Mouse (Mus musculus) embryo, embryonic 10.5 days (tissue): ENCODE data around the gene Tenm3.

Experiments
- DNase-seq: peaks from one replicate; pipeline ENCODE4 v3.0.0-alpha.2; 2015; ENCODE audit warnings: low spot score

Gene Tenm3

GRCm38 (mm10) chr8:48740951-48741350 is 102.8 kb downstream of the Tenm3 start:
- no peak for DNase-seq

- DNase-seq: no peak
Measured at GRCm38 (mm10) chr8:48740147-48740881, 103.4 kb downstream of the Tenm3 start.

DNA sequence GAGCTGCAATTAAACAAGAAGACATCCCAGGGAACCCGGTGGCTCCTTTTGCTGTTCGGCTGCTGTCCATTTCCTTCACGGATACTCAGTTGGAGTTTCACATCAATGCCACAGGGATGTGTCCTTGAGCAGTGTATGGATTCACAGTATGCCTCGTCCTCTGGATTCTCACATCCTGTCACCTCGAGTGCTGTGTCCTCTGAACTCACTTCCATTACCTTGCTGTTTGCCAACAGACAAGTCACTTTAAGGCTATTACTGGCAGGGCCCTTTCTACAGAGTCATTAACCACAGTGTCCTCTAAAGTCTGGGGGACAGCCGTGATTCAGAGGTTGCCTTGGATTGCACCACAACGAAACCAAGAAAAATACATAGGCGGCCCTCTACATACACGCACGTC is 110.0 kb downstream of the Tenm3 start:
- no peak for DNase-seq

- DNase-seq: no peak
Measured at GRCm38 (mm10) chr8:48733057-48733456, 110.7 kb downstream of the Tenm3 start.

DNA sequence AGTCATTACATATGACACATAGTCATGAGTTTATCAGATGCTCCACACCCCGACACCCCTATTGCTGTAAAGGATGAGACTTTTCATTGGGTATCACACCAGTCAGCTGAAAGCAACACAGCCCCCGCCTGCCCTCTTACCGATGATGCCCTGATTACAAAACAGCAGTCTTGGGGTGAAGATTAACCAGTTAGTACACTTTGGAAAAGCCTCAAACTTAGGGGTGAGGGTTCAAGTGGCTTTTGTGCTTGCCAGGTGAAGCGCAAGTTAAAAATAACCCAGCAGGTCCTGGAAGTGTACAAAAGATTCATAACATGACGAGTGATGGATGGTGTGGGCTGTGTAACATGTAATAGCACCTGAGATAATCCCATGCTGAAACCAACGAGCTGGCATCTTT is 113.0 kb downstream of the Tenm3 start:
- DNase-seq: no peak

DNA sequence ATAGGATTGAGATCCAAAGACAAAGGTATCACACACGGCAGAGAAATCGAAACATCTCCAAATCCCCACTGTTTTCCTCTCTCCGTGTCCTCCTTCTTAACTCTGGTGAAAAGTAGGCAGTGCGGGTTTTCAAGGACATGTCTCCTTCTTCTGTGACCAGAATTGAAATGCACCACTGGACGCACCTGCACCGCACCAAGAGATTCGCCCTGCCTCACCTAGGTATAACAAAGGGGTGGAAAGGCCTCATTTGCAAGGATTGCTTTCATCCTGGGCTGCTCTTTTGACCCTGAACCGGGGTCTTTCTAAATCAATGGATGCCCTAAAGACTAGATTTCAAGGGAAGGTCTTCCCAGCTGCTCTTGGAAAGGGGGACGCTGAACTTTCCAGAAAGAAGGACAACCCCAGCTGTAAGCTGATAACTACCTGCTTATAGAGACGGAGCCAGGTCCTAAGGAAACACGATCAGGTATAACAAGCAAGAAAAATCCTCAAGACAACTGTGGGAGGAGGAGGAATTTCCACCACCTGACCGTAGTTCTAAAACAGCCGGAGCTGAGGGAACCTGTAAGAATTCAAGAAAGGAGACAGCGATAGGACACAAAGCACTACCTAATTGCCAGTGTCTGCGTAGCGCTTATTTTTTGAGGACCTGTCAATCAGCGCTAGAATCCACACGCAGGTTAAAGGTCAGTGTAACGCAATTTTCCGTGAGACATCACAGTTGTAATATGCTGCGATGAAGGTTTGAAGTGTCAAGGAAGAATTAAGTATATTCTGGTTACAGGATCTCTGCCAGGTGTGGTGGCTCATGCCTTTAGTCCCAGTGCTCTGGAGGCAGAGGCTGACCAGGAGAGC is 114.7 kb downstream of the Tenm3 start:
- DNase-seq: no peak

DNA sequence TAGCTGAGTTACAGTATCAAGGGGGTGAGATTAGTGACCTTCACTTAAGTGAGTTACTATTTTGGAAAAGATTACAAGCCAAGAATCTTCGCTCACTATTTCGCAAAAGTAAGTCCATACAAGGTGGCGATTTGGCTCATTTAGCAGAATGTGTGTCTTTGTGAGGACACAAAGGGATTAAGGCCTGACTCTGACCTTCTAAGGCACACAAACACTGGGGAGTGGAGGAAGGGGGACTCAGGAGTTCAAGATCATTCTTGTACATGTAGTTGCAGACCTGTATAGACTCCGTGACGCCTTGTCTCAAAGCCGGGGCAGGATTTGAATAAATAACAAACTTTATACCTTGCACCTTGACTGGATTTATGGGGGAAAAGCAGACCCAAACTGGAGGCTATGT is 115.7 kb downstream of the Tenm3 start:
- no peak for DNase-seq

GRCm38 (mm10) chr8:48722744-48723143 is 121.0 kb downstream of the Tenm3 start:
- DNase-seq: peak; percentile 45

DNA sequence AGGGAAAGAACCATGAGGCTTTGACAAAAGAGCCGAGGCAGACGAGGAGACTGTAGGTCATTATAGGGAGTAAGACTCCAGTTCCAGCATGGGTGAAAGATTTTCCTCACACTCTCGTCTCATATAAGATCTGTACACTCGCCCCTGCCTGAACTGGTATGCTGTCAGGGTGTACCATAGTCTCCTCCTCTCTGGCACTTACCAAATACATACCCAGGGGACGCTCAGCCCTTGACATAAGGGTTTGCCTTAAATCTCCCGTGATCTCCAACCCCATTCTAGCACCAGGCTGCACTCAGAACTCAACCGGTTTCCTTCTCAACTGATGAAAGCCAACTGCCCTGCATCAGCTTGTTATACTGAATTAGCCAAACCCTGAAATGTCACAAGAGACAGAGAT is 121.4 kb downstream of the Tenm3 start:
- DNase-seq: no peak

- no peak for DNase-seq
Measured at GRCm38 (mm10) chr8:48721376-48721775, 122.4 kb downstream of the Tenm3 start.

DNA sequence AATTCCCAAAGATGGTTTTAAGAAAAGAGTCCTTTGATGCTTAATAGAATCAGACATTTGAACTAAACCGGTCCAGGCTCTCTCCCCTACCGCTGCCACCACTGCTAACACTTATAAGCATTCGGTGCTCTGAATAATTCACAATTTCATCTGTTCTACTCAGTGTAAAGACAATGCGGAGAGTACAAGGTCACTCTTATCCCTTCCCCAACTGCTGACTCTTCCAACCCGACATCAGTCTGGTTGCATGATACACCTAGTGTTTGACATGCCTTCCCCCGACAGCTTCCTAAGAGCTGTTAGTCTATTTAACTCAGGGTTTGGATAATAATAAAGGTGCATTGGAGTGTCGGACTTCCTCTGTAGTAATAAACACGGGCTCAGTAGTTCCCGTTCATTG is 128.1 kb downstream of the Tenm3 start:
- no peak for DNase-seq

GRCm38 (mm10) chr8:48706666-48707065 is 137.1 kb downstream of the Tenm3 start:
- no peak for DNase-seq

DNA sequence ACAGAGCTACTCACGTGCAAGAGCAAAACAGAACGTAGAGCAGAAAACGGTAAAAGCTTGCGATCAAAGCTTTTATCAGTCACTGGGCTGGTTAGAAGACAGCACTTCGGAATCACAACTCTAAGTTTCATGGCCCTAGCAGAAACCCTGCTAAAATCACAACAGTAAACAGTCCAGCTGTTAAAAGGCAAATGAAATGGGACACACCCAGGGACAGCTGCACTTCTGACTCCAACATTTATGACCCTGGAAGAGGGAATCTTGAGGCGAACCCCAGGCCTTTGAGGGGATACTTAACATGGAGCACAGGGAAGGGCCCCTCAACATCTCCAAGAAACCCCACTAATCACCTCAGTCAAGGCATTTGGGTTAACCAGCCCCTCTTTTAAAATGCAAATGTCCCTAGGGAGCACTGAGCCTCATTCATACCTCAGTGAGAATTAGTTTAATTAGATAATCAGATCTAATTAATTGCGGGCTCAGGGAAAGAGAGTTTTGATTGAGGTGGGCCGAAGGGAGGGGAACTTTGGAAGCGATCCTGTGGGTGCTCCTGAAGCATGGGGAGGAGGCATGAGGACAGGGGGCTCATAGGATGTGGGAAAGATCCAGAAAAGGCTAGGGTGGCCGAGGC is 138.8 kb downstream of the Tenm3 start:
- no peak for DNase-seq

GRCm38 (mm10) chr8:48704485-48704884 is 139.3 kb downstream of the Tenm3 start:
- DNase-seq: no peak

GRCm38 (mm10) chr8:48690665-48691395 is 152.9 kb downstream of the Tenm3 start:
- peak; percentile 36 for DNase-seq

DNA sequence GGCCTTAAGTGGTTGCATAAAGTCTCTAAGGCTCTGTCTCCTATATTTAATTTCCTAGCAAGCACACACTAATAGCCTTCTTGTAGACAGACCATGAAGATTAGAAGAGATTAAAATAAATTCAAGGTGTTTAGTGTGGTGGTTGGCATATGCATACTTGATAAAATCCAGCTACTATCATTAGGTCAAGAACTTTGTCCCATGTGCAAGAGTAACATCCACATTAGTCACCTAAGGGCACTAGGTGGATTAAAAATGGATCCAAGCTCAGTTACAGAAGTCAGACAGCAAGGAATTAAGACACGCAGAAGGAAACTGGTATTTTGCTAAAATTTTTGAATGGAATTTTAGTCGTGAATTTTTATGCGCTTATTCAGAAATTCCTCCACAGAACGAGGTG is 155.0 kb downstream of the Tenm3 start:
- no peak for DNase-seq

DNA sequence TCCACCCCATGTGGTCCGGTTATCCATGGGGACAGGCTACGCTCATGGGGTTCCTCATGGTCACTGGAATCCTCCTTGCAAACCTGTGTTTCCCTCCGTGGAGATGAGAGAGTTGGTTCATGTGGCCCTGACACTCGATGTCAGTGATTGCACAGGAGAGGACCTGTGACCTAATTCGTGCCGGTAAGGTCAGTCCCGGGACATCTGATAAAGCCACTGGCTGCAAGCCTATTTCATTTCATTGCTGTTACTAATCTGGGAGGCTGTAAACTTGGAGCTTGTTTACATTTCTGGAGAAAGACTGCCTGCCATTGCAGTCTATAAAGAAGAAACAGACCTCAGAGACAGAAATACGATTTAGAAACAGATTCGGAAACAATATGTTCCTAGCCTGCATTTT is 155.6 kb downstream of the Tenm3 start:
- no peak for DNase-seq

DNA sequence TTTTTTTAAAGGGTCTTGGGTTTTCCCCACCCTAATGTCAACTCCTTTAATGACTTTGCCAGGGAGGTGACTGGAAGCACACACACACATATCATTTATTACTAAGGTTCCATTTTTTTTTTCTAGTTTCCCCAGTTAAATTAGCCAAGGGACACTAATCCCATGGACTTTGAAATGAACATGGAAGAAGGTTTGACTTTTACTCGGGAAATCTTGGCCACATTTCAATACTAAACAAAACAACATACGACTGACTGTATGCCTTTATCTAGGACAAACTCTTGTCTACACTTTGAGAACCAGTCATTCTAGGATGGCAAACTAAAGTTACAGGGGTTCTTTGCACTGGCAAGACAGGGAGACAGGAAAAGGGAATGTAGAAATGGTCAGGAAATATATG is 170.3 kb downstream of the Tenm3 start:
- no peak for DNase-seq

- DNase-seq: no peak
Measured at GRCm38 (mm10) chr8:48672471-48672870, 171.3 kb downstream of the Tenm3 start.

- DNase-seq: no peak
Measured at GRCm38 (mm10) chr8:48671318-48671717, 172.4 kb downstream of the Tenm3 start.

GRCm38 (mm10) chr8:48670895-48671294 is 172.9 kb downstream of the Tenm3 start:
- DNase-seq: no peak

GRCm38 (mm10) chr8:48670387-48670786 is 173.4 kb downstream of the Tenm3 start:
- DNase-seq: no peak
